Mouse (Mus musculus): ENCODE results near the gene Prss40.

DNA sequence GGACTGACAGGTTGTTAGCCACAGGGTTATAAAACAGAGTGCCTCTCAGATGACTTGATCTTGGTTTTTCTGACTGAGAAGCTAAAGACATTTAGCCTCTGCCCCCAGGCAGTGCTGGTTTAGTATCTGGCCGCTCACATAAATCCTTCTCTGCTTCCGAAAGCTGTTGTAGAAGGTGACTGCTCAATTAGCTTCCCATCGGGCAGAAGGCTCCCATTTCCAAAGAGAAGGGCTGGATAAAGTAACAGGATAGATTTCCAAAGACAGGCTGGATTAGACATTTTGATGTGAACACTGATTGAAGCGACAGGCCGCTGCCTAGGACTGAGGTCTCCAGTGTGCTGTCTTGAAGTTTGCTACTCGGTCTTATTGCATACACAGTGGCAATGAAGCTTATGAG, 21.5 kb upstream of the Prss40 start:
- TF ChIP-seq GATA1 (IDR thresholded peaks at IDR 0.05; ENCODE audit: borderline replicate concordance, low read length) (no peak), FLI1 (IDR thresholded peaks at IDR 0.05; ENCODE audit: low read length) (no peak)

Data from megakaryocyte, embryonic 14.5 days (primary cell).